Mouse (Mus musculus): ENCODE measurements at regions not wholly inside any gene's neighbourhood (a gene's known extent, or its start where the extent isn't known, plus 50 kb on each side); places are given as distances from the start of the nearest gene placed in this dataset.

GRCm38 (mm10) chr5:111678496-111678895 lies 55.2 kb upstream of the Gm26897 start:
- TF ChIP-seq BHLHE40 (IDR thresholded peaks at IDR 0.05; ENCODE audit: low read depth, low read length) (no peak), ZC3H11A (IDR thresholded peaks at IDR 0.05; ENCODE audit: low read depth, low read length) (no peak), ZKSCAN1 (IDR thresholded peaks at IDR 0.05; ENCODE audit: borderline replicate concordance, low read depth, low read length) (no peak), GABPA (IDR thresholded peaks at IDR 0.05; ENCODE audit: insufficient replicate concordance, low read depth, low read length) (no peak), CTCF (conservative IDR thresholded peaks at IDR 0.05 in 1 of 2, IDR thresholded peaks at IDR 0.05 in 1 of 2; ENCODE audit: low read depth in 2 of 2, low read length in 2 of 2) (no peak), POLR2A (IDR thresholded peaks at IDR 0.05; ENCODE audit: low read depth, low read length) (no peak), UBTF (IDR thresholded peaks at IDR 0.05; ENCODE audit: low read depth, low read length) (no peak), USF1 (IDR thresholded peaks at IDR 0.05; ENCODE audit: low read depth, low read length) (no peak), TCF12 (IDR thresholded peaks at IDR 0.05; ENCODE audit: low read depth, low read length) (no peak), POLR2AphosphoS2 (IDR thresholded peaks at IDR 0.05; ENCODE audit: low read depth, low read length) (no peak), MYC (IDR thresholded peaks at IDR 0.05; ENCODE audit: low read depth, low read length) (no peak), E2F4 (IDR thresholded peaks at IDR 0.05; ENCODE audit: insufficient replicate concordance, low read depth, low read length) (no peak), SIN3A (IDR thresholded peaks at IDR 0.05; ENCODE audit: low read length) (no peak), USF2 (conservative IDR thresholded peaks at IDR 0.05; ENCODE audit: low read depth, low read length) (no peak)

Data from CH12.LX (cell line).